Mouse (Mus musculus) cerebellum, postnatal 10 days (tissue): ENCODE measurements at regions not wholly inside any gene's neighbourhood (a gene's known extent, or its start where the extent isn't known, plus 50 kb on each side); places are given as distances from the start of the nearest gene placed in this dataset.

Experiments used
- DNase-seq, 2 experiments: peaks; one replicate each; pipeline ENCODE4 v3.0.0; 2021; ENCODE audit warnings: mixed read lengths in 2 of 2

GRCm38 (mm10) chr12:59589354-59589753 lies 369.8 kb upstream of the Fbxo33 start:
- no peak for DNase-seq

GRCm38 (mm10) chr12:59582587-59582986 lies 363.1 kb upstream of the Fbxo33 start:
- DNase-seq = no peak

GRCm38 (mm10) chr12:59579694-59580093 lies 360.2 kb upstream of the Fbxo33 start:
- DNase-seq = no peak

DNA sequence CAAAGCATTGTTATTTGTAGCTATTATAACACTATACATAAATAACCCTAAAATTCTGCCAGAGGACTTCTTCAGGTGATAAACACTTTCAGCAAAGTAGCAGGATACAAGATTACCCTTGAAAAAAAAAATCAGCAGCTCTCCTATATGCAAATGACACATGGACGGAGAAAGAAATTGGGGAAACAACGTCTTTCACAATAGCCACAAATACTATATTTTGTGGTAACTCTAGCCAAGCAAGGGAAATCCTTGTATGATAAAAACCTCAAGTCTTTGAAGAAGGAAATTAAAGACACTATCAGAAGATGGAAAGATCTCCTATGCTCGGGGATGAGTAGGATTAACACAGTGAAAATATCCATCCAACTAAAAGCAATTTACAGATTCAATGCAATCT lies 344.4 kb upstream of the Fbxo33 start:
- no peak for DNase-seq

GRCm38 (mm10) chr12:59539788-59540187 lies 320.3 kb upstream of the Fbxo33 start:
- no peak for DNase-seq

GRCm38 (mm10) chr12:59530521-59530920 lies 311.0 kb upstream of the Fbxo33 start:
- DNase-seq = no peak

- DNase-seq = no peak
These were observed 303.8 kb upstream of the Fbxo33 start for GRCm38 (mm10) chr12:59523368-59523767.

GRCm38 (mm10) chr12:59521946-59522345 lies 302.4 kb upstream of the Fbxo33 start:
- no peak for DNase-seq

GRCm38 (mm10) chr12:59509857-59510256 lies 290.3 kb upstream of the Fbxo33 start:
- DNase-seq = peak in 1 of 2 experiments; percentile 5

DNA sequence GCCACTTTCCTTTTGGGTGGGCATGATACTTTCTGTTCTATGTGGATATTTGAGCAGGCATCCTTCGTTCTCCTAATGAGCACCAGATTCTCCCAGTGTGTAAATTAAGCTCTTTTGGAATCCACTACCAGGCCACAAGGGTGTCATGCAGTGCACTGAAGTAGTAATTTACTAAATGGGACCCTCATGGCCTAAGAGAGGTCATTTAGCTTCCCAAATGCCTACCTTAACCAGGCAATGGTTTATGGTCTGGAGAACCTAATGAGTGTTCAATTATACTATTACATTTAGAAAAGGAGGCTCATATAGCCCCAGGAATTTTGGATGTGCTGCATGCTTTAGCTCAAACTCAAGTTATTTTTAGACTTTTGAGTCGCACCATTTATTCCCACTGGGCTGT lies 289.6 kb upstream of the Fbxo33 start:
- no peak for DNase-seq

DNA sequence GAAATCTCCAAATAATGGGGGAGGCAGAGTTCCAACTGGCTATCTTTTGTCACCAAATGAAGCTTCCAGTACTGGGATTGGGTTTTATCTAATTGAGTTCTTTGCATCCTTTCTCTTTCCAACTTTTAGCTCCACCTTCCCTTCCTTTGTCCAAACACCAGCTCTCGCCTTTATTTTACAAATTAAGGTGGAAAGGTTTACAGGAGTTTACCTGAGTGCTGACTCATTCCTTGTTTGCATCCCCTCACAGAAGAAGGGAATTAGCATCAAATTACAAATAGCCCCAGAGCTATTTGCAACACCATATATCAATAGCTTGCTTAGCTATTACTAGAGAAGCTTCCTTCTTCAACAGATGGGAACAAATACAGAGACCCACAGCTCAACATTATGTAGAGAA lies 287.9 kb upstream of the Fbxo33 start:
- DNase-seq = no peak

- DNase-seq = no peak
These were observed 277.9 kb upstream of the Fbxo33 start for GRCm38 (mm10) chr12:59497434-59497833.

GRCm38 (mm10) chr12:59488019-59488418 lies 268.5 kb upstream of the Fbxo33 start:
- peak; percentile 10 to 16 for DNase-seq

- DNase-seq = no peak
These were observed 268.0 kb upstream of the Fbxo33 start for GRCm38 (mm10) chr12:59487507-59487906.

DNA sequence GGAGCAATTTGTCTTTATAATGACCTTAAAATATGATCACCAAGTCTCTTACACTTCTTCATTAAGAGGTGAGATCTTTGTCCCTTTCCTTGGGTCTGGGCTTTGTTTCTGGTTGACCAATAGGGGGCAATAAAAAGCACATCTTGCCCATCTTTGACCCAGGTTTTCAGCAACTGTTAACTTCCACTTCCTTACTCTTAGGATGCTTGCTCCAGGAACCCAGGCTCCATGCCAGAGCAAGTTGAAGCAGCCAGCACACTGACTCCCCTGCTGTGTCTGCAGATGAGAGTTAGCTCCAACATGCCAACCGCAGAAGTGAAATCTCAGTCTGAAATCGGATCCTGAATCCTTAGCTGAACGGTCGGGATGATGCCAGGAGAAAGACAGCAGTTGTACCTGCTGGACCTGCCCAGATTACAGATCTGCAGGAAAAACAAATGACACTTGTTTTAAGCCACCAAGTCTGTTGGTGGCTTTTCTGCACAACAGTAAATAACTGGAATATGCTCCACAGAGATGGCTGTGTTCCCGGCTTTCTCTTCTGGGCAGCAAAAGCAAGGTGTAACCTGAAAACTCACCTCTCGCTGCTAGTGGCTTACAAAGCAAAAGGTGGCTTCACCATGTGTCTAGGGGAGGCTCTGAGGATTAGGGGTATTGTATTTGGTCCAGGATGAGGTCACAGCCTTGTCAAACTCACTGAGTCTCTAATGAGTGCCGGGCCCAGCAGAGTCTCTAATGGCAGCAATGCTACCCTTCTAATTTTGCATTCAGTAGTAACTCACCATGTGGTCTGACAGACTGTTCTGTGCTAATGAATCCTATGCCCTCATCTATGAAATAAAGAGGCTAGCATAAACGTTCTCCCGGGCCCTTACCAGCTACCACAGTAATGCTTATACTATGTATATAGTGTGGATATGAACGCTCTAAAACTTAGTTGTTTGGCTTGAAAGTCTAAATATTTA lies 241.8 kb upstream of the Fbxo33 start:
- peak; percentile 87 to 93 for DNase-seq

- peak; percentile 31 to 41 for DNase-seq
These were observed 236.8 kb upstream of the Fbxo33 start for GRCm38 (mm10) chr12:59456175-59456851.

DNA sequence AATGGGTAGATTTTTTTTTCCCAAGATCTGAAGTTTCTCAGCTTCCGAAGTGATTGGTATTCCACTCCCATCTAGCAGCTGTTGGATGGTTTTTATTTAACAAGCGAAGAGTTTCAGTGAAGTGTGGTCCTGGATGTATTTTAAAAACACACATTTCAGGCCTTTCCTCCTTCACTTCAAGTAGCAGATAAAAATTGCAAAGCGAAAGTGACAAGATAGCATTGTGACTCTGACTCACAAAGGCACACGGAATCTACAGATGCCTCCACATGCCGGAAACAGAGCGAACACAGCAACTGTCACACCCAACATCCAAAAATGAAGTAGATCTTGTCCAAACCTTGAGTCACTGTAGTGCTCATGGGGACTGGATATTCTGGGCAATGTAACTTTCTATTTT lies 195.5 kb upstream of the Fbxo33 start:
- no peak for DNase-seq

DNA sequence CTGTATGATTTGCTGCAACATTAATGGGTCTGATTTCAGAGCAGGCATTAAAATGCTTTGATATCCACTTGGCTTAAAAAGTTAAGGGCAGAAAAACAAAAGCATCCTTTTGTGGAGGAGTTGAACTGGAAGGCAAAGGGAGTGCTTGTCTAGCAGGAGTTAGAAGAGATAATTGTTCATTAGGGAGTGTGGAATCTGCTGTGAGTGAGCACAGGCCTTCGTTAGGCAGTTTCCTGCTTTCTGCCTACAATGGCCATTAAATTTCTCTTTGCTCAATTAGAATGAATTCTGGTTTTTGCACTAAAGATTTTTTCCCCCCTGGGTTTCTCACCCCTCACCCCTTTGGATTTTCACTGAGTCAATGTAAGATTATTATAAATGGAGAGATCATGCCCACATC lies 192.0 kb upstream of the Fbxo33 start:
- DNase-seq = no peak

- DNase-seq = no peak
These were observed 171.6 kb upstream of the Fbxo33 start for GRCm38 (mm10) chr12:59391103-59391502.

GRCm38 (mm10) chr12:59382812-59383211 lies 163.3 kb upstream of the Fbxo33 start:
- DNase-seq = peak; percentile 81 to 87

GRCm38 (mm10) chr12:59341586-59341985 lies 122.1 kb upstream of the Fbxo33 start:
- DNase-seq = peak; percentile 64 to 75

DNA sequence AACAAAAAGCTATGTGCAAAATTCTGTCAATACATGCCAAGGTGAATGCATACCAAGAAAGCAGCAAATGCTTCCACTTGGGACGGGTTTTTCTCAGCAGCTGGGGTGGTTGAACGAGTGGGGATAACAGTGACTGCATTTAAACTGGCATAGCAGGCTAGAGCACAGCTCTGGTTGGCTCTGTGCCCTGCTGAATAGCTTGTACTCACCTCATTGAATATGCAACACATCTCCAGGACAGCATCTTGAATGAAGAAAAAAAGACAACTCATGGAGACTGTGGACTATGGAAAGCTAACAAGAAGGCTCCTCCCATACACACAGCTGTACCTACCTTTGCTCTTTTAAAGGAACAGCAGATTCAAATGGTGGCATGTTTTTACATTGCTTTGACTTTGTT lies 111.2 kb upstream of the Fbxo33 start:
- DNase-seq = peak; percentile 37 to 59

- DNase-seq = no peak
These were observed 93.2 kb upstream of the Fbxo33 start for GRCm38 (mm10) chr12:59312703-59313102.

DNA sequence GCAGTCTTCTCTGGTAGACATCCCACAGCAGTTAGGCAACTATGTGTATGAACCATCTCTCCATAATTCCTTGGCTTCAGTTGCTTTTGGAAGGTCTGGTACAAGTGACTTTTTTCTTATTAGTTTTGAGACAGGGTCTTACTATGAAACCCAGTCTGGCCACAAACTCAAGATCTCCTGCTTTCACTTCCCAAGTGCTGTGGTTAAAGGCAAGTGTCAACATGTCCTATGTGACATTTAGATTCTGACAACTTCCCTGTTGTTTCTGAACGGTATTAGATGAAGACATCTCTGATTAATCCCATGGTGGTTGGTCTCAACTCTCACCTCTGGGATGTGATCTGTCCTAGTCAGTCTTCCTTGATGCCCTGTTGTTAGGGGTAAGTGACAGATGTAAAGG lies 88.4 kb upstream of the Fbxo33 start:
- DNase-seq = no peak
